Mouse (Mus musculus): Measurements from ENCODE around the gene Slc19a3. TPM values are rescaled to one million over a fixed set of nuclear protein-coding genes. Genes with fewer than 3 reads are reported as not detected.

Gene Slc19a3
- total and polyA plus RNA-seq, 3 experiments, result 0.46 to 3.1 (median 1.3) TPM

DNA sequence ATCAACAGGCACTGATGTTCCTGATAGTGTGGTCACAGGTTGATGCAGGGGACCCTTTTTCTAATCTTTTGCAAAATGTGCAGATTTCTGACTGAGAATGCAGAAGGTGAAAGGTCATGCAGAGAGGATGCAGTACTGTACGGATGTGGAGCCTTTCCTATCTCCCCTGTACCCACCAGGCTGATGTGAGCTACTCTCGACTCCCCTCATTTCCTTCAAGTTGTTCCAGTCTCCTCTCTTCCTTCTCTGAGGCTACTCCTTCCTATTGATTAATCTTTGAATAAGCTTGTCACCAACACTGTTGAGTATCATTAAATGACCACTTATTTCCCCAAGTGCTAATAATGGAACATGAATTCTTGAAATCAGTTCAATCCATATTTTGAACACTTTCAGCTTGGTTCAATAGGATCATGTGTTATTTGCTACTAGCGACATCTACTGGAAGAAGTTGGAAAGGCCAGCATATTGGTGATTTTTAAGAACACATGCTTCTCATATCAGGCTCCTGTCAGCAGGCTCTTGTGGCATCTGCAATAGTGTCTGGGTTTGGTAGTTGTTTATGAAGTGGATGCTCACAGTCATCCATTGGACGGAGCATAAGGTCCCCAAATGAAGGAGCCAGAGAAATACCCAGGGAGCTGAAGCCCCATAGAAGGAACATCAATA lies 50.6 kb downstream of the Slc19a3 start (continued):
- TF ChIP-seq MAX (IDR thresholded peaks at IDR 0.05; ENCODE audit: low read length) (no peak), MXI1 (IDR thresholded peaks at IDR 0.05; ENCODE audit: low read depth, low read length) (no peak), ZNF384 (IDR thresholded peaks at IDR 0.05; ENCODE audit: low read depth, low read length) (no peak), NELFE (IDR thresholded peaks at IDR 0.05; ENCODE audit: low read depth, low read length) (no peak; the same call in 1 of the 2 replicates)

DNA sequence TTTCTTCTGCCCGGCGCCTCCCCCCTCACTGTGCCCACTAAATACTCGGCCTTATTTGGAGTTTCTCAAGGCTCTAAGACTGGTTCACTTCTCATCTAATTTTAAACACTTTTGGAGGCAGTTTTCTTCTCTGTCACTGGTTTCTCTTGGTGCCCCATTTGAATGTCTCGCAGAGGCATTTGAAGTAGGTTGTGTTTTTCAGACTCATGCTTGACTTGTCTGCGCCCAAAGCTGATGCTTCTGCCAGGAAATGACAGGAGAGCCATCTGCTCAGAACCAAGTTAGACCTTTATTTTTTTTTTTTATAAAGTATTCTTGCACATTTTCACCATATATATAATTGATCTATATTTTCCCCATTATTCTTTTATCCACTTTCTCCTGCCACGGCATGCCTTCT lies 51.5 kb downstream of the Slc19a3 start:
- in situ Hi-C loops (cut with MboI; ENCODE audit: low pct_ligation_motif_present, low pct_unique_long_range_greater_than_20kb, low sequenced_read_pairs) (loop anchor here (5.0 kb wide), 1 partner anchor 184 kb away; no protein-coding TSS in a partner anchor), dilution Hi-C loops (cut with MboI; ENCODE audit: extremely low pct_ligation_motif_present, extremely low pct_unique_long_range_greater_than_20kb, low sequenced_read_pairs) (no loop called here)
- H3K79me2 ChIP-seq (replicated peaks; ENCODE audit: control insufficient read depth, extremely low read depth, insufficient read depth, poor library complexity, severe bottlenecking), result no peaks in the 10 kb centered on the region
- no peak for DNase-seq (ENCODE audit: extremely low read depth)
- no peak overlapping the region for H3K9ac ChIP-seq (ENCODE audit: insufficient read depth, low read depth)
- TF ChIP-seq TBP (conservative IDR thresholded peaks at IDR 0.05; ENCODE audit: low read depth, low read length) (no peak), MEF2A (IDR thresholded peaks at IDR 0.05; ENCODE audit: borderline replicate concordance, low read depth, low read length) (no peak), CTCF (conservative IDR thresholded peaks at IDR 0.05 in 1 of 2, IDR thresholded peaks at IDR 0.05 in 1 of 2; ENCODE audit: low read depth in 2 of 2, low read length in 2 of 2) (no peak), POLR2A (IDR thresholded peaks at IDR 0.05; ENCODE audit: low read depth, low read length) (no peak), ELF1 (IDR thresholded peaks at IDR 0.05; ENCODE audit: low read depth, low read length) (no peak), ZNF384 (IDR thresholded peaks at IDR 0.05; ENCODE audit: low read depth, low read length) (no peak), USF2 (conservative IDR thresholded peaks at IDR 0.05; ENCODE audit: low read depth, low read length) (no peak), BHLHE40 (IDR thresholded peaks at IDR 0.05; ENCODE audit: low read depth, low read length) (no peak), EP300 (IDR thresholded peaks at IDR 0.05; ENCODE audit: low read length) (no peak), SIN3A (IDR thresholded peaks at IDR 0.05; ENCODE audit: low read length) (no peak), MYC (IDR thresholded peaks at IDR 0.05; ENCODE audit: low read depth, low read length) (no peak), ZMIZ1 (IDR thresholded peaks at IDR 0.05; ENCODE audit: low read depth, low read length) (no peak), PAX5 (IDR thresholded peaks at IDR 0.05; ENCODE audit: low read length) (no peak), MXI1 (IDR thresholded peaks at IDR 0.05; ENCODE audit: low read depth, low read length) (no peak), UBTF (IDR thresholded peaks at IDR 0.05; ENCODE audit: low read depth, low read length) (no peak), MAZ (IDR thresholded peaks at IDR 0.05; ENCODE audit: low read depth, low read length) (no peak)
- H3K4me3 ChIP-seq (replicated peaks in 1 of 3; ENCODE audit: low read depth in 2 of 3, low read length in 2 of 3, poor library complexity in 1 of 3), result no peak overlapping the region
- H3K27me3 ChIP-seq (replicated peaks), result no peaks in the 10 kb centered on the region
- H3K27ac ChIP-seq (ENCODE audit: insufficient read depth, low read depth), result no peak overlapping the region
- peaks cover 7% of the 10 kb centered on the region for H3K9me3 ChIP-seq (replicated peaks; ENCODE audit: low read length)
- H3K36me3 ChIP-seq (replicated peaks in 1 of 2; ENCODE audit: control insufficient read depth in 1 of 2, insufficient read depth in 1 of 2, low read length in 1 of 2), result no peaks in the 10 kb centered on the region
- no peak overlapping the region for H3K4me2 ChIP-seq (ENCODE audit: insufficient read depth, low read depth, poor library complexity, severe bottlenecking)
- H3K4me1 ChIP-seq (ENCODE audit: control insufficient read depth in 1 of 2, insufficient read depth in 2 of 2), result peaks cover 0 to 11% of the 10 kb centered on the region in 2 experiments; a peak in 1 of 4 replicates

DNA sequence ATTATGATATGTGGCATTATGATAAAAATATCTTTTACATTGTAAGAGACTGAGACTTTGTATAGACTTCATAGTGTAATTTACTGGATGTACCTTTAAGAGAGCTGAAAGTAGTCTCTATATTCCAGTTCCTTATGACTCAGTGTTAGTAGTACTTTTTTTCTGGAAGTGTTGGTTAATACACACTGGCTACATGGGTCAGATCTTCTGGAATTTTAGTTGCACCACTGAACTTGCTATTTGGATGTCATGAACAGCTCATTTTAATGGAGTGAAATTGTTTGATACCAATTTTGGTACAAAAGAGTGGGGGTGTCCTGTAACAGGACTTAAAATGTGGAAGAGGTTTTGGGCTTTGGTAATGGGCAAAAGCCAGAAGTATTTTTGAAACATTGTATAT lies 60.4 kb downstream of the Slc19a3 start:
- Histone ChIP-seq H3K9ac (ENCODE audit: insufficient read depth, low read depth) (no peak overlapping the region), H3K27ac (ENCODE audit: insufficient read depth, low read depth) (no peak overlapping the region), H3K36me3 (replicated peaks in 1 of 2; ENCODE audit: control insufficient read depth in 1 of 2, insufficient read depth in 1 of 2, low read length in 1 of 2) (no peaks in the 10 kb centered on the region), H3K4me2 (ENCODE audit: insufficient read depth, low read depth, poor library complexity, severe bottlenecking) (no peak overlapping the region), H3K79me2 (replicated peaks; ENCODE audit: control insufficient read depth, extremely low read depth, insufficient read depth, poor library complexity, severe bottlenecking) (no peaks in the 10 kb centered on the region), H3K27me3 (replicated peaks) (no peaks in the 10 kb centered on the region), H3K4me3 (replicated peaks in 1 of 3; ENCODE audit: low read depth in 2 of 3, low read length in 2 of 3, poor library complexity in 1 of 3) (no peak overlapping the region), H3K9me3 (replicated peaks; ENCODE audit: low read length) (no peaks in the 10 kb centered on the region), H3K4me1 (ENCODE audit: control insufficient read depth in 1 of 2, insufficient read depth in 2 of 2) (peaks cover 3 to 7% of the 10 kb centered on the region in 2 experiments; a peak in 2 of 4 replicates)
- dilution Hi-C loops (cut with MboI; ENCODE audit: extremely low pct_ligation_motif_present, extremely low pct_unique_long_range_greater_than_20kb, low sequenced_read_pairs) (no loop called here), in situ Hi-C loops (cut with MboI; ENCODE audit: low pct_ligation_motif_present, low pct_unique_long_range_greater_than_20kb, low sequenced_read_pairs) (no loop called here)
- no peak for DNase-seq (ENCODE audit: extremely low read depth)
- TF ChIP-seq USF1 (IDR thresholded peaks at IDR 0.05; ENCODE audit: low read depth, low read length) (no peak), MYC (IDR thresholded peaks at IDR 0.05; ENCODE audit: low read depth, low read length) (no peak), CHD1 (IDR thresholded peaks at IDR 0.05; ENCODE audit: low read depth, low read length) (no peak), ZNF384 (IDR thresholded peaks at IDR 0.05; ENCODE audit: low read depth, low read length) (no peak), MAZ (IDR thresholded peaks at IDR 0.05; ENCODE audit: low read depth, low read length) (no peak), HCFC1 (IDR thresholded peaks at IDR 0.05; ENCODE audit: low read depth, low read length) (no peak), JUN (IDR thresholded peaks at IDR 0.05; ENCODE audit: insufficient read depth, low read depth, low read length) (no peak), PAX5 (IDR thresholded peaks at IDR 0.05; ENCODE audit: low read length) (no peak), JUND (conservative IDR thresholded peaks at IDR 0.05; ENCODE audit: low read depth, low read length) (no peak), GABPA (IDR thresholded peaks at IDR 0.05; ENCODE audit: insufficient replicate concordance, low read depth, low read length) (no peak), USF2 (conservative IDR thresholded peaks at IDR 0.05; ENCODE audit: low read depth, low read length) (no peak), SIN3A (IDR thresholded peaks at IDR 0.05; ENCODE audit: low read length) (no peak), UBTF (IDR thresholded peaks at IDR 0.05; ENCODE audit: low read depth, low read length) (no peak), MEF2A (IDR thresholded peaks at IDR 0.05; ENCODE audit: borderline replicate concordance, low read depth, low read length) (no peak), BHLHE40 (IDR thresholded peaks at IDR 0.05; ENCODE audit: low read depth, low read length) (no peak), POLR2AphosphoS2 (IDR thresholded peaks at IDR 0.05; ENCODE audit: low read depth, low read length) (no peak), POLR2A (IDR thresholded peaks at IDR 0.05; ENCODE audit: low read depth, low read length) (no peak)
